Mouse (Mus musculus) forebrain, embryonic 12.5 days (tissue): ENCODE measurements around the gene Adgrb3. TPM values are rescaled to one million over a fixed set of nuclear protein-coding genes. Genes with fewer than 3 reads are reported as not detected.

Experiments used
- ATAC-seq: fragments of 200-750 bp; cut with Nextera tagmentation; 2 replicates; pipeline ENCODE4 v1.8.0; 2017; ENCODE audit warnings: moderate TSS enrichment; ENCODE audit not compliant: low FRiP score
- H3K27ac ChIP-seq: fragments of 300-500 bp; sonication (generic); 2 replicates; pipeline ENCODE4 v1.5.1; 2016; ENCODE audit warnings: mild to moderate bottlenecking
- H3K27me3 ChIP-seq: fragments of 300-500 bp; sonication (generic); 2 replicates; pipeline ENCODE4 v1.6.1; 2016; ENCODE audit warnings: mild to moderate bottlenecking
- H3K36me3 ChIP-seq: fragments of 300-500 bp; sonication (generic); replicated peaks from 2 replicates; pipeline ENCODE4 v1.6.1; 2016; ENCODE audit warnings: mild to moderate bottlenecking
- H3K4me1 ChIP-seq: fragments of 300-500 bp; sonication (generic); 2 replicates; pipeline ENCODE4 v1.6.1; 2016
- H3K4me2 ChIP-seq: fragments of 300-500 bp; sonication (generic); 2 replicates; pipeline ENCODE4 v1.6.1; 2016; ENCODE audit warnings: mild to moderate bottlenecking, moderate library complexity
- H3K4me3 ChIP-seq: fragments of 300-500 bp; sonication (generic); replicated peaks from 2 replicates; pipeline ENCODE4 v1.5.1; 2016; ENCODE audit warnings: mild to moderate bottlenecking
- H3K9ac ChIP-seq: fragments of 300-500 bp; sonication (generic); 2 replicates; pipeline ENCODE4 v1.6.1; 2016; ENCODE audit warnings: mild to moderate bottlenecking
- H3K9me3 ChIP-seq: fragments of 300-500 bp; sonication (generic); 2 replicates; pipeline ENCODE4 v1.6.1; 2016
- WGBS: fragments of 180-500 bp; shearing (Covaris S2); methylation state at CpG from one replicate; pipeline ENCODE4 v1.1.7; 2016; 5-methylcytosine and 5-hydroxymethylcytosine counted together
- polyA plus RNA-seq: library from polyadenylated mRNA; unstranded; fragments of >200 nt; fragmentation: Nextera tagmentation; extraction: Ambion mirVana; gene quantifications from 2 replicates; pipeline ENCODE4 v1.2.1, GENCODE M21; 2016

Adgrb3 gene
- polyA plus RNA-seq, 1 experiment from 2014 or later, result 18.0 TPM

- ATAC-seq, result no peak
- peaks cover 40% of the 10 kb centered on the region for H3K4me1 ChIP-seq
- no peaks in the 10 kb centered on the region for H3K9me3 ChIP-seq
- H3K4me3 ChIP-seq, result no peak overlapping the region
- 30% methylated on average over 4 of the region's 4 CpGs for WGBS
- H3K4me2 ChIP-seq, result 0 out of 2 replicates have a peak overlapping the region, but pooled peaks have one; percentile 13
- no peak overlapping the region for H3K9ac ChIP-seq
- no peaks in the 10 kb centered on the region for H3K27me3 ChIP-seq
- H3K36me3 ChIP-seq, result no peaks in the 10 kb centered on the region
- no peak overlapping the region for H3K27ac ChIP-seq
These were observed 4.9 kb downstream of the Adgrb3 start for GRCm38 (mm10) chr1:25824626-25825025.

DNA sequence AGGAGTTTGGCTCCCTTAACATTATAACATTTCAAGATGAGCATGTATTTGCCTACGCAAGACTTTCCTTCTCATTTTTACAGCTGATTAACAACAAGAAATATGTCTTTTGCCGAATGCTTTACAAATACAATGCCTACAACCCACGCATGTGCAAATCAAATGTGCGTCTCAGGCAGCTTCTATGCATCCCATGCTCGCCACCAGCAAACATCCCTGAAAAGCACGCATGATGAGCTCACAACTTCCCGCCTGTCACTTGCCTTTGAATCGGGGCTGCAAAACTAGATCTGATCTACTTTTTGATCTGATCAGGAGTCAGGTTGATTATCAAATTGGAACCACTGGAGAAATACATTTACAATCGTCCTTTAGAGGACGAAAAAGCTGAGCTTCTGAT is 5.5 kb downstream of the Adgrb3 start:
- H3K36me3 ChIP-seq, result no peaks in the 10 kb centered on the region
- H3K4me2 ChIP-seq, result no peak overlapping the region
- H3K4me1 ChIP-seq, result peaks cover 40% of the 10 kb centered on the region
- H3K27ac ChIP-seq, result no peak overlapping the region
- WGBS, result 78% methylated on average over 10 of the region's 10 CpGs
- no peak overlapping the region for H3K4me3 ChIP-seq
- no peaks in the 10 kb centered on the region for H3K9me3 ChIP-seq
- no peak overlapping the region for H3K9ac ChIP-seq
- ATAC-seq, result no peak
- H3K27me3 ChIP-seq, result no peaks in the 10 kb centered on the region

DNA sequence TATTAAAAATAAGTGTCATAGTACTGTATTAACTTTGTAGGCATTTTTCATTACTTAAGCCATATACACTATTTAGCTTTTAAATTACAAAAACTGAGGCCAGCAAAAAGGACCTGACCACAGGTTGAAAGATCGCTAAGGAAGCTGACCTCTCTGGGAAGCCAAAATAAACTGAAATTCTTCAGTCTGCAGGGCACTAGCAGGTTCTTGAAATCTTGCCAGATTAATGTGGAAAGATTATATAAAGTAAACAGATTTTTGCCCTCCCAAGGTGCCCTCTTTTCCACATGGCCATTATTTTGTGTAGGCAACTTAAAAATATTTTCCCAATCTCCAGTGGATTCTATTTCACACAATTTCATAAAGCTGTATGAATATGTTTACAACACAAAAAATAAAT is 14.0 kb downstream of the Adgrb3 start:
- H3K4me1 ChIP-seq, result no peaks in the 10 kb centered on the region
- no peak overlapping the region for H3K27ac ChIP-seq
- H3K4me2 ChIP-seq, result no peak overlapping the region
- no peaks in the 10 kb centered on the region for H3K36me3 ChIP-seq
- no peak overlapping the region for H3K4me3 ChIP-seq
- no peaks in the 10 kb centered on the region for H3K27me3 ChIP-seq
- ATAC-seq, result no peak
- no peaks in the 10 kb centered on the region for H3K9me3 ChIP-seq
- no peak overlapping the region for H3K9ac ChIP-seq
- WGBS, result 79% methylated on average over 1 of the region's 1 CpGs

DNA sequence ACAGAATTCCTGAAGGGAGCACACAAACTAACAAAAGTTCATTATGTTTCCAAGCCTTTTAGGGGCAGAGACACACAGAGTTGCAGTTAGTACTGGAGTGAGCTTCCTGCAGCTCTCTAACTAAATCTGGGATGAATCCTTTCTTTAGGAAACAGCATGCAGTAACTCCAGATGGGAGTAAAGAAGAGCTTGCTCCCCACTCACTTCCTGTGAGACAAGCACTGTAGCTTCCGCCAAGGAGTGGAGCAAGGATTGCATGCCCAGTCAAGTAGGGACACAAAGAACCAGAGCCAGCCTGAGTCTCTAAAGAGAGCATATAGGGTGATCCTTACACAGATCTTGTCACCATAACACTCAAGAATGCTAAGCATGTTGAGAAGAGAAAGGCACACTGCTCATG is 50.7 kb downstream of the Adgrb3 start:
- Histone ChIP-seq H3K27ac (no peak overlapping the region), H3K4me3 (no peak overlapping the region), H3K27me3 (no peaks in the 10 kb centered on the region), H3K9me3 (no peaks in the 10 kb centered on the region), H3K36me3 (no peaks in the 10 kb centered on the region), H3K4me1 (no peaks in the 10 kb centered on the region), H3K4me2 (no peak overlapping the region), H3K9ac (no peak overlapping the region)
- 67% methylated on average over 1 of the region's 1 CpGs for WGBS
- no peak for ATAC-seq

DNA sequence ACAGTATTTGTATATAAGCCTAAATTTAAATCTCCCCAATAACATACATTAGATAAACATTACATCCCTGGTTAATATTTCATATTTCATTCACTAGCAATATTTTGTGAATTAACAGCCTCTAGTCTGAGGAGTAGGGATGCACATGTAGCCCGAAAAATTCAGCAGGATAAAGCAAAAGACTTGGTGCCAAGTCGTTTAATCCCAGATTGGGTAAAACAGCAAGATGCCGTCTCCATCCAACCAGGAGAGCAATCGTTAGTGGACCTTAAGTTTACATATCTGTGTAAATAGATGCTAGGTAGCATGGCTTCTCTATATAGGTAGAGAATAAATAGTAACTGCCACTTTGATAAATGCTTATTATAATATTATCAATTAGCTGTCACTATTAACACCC is 52.0 kb downstream of the Adgrb3 start:
- no peaks in the 10 kb centered on the region for H3K4me1 ChIP-seq
- no peaks in the 10 kb centered on the region for H3K27me3 ChIP-seq
- H3K27ac ChIP-seq, result no peak overlapping the region
- no peak overlapping the region for H3K4me2 ChIP-seq
- H3K4me3 ChIP-seq, result no peak overlapping the region
- H3K9me3 ChIP-seq, result no peaks in the 10 kb centered on the region
- 86% methylated on average over 4 of the region's 4 CpGs for WGBS
- no peak for ATAC-seq
- H3K9ac ChIP-seq, result no peak overlapping the region
- no peaks in the 10 kb centered on the region for H3K36me3 ChIP-seq

DNA sequence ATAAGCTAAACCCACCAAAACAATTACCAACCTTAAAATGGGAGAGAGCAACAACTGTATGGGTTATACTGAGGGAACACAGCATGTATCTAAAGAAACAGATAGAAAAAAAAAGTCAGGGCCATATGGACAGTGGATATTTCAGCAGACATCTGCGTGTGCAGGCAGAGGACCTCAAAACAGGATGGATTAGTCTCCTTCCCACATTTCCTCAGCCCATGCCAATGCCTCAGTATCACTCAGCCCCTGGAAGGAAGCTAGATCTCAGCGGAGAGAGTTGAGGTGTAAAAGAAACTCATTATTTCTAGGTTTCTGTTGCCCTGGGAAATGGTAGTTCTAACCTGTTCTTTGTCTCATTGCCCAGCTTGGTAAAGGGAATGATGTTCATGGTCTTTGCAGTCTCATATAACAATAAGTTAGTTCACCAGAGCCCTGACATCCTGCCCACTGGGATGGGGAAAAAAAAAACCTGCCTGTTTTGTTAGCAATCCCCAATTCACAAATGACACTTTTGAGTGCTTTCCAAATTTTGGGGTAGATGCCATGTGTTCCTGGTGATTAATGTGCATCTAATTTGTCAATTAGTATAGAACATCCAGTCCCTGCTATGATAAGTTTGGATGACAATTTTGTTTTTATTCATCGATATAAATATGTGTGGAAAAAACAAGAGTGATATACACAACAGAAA is 53.9 kb downstream of the Adgrb3 start:
- H3K27ac ChIP-seq, result no peak overlapping the region
- H3K36me3 ChIP-seq, result no peaks in the 10 kb centered on the region
- H3K9ac ChIP-seq, result no peak overlapping the region
- H3K4me1 ChIP-seq, result no peaks in the 10 kb centered on the region
- 89% methylated on average over 3 of the region's 3 CpGs for WGBS
- H3K4me3 ChIP-seq, result no peak overlapping the region
- H3K27me3 ChIP-seq, result no peaks in the 10 kb centered on the region
- no peak overlapping the region for H3K4me2 ChIP-seq
- ATAC-seq, result no peak
- no peaks in the 10 kb centered on the region for H3K9me3 ChIP-seq

- H3K27me3 ChIP-seq, result no peaks in the 10 kb centered on the region
- H3K36me3 ChIP-seq, result no peaks in the 10 kb centered on the region
- no peak overlapping the region for H3K4me2 ChIP-seq
- WGBS, result 81% methylated on average over 2 of the region's 2 CpGs
- H3K9me3 ChIP-seq, result no peaks in the 10 kb centered on the region
- no peak overlapping the region for H3K27ac ChIP-seq
- H3K4me3 ChIP-seq, result no peak overlapping the region
- ATAC-seq, result no peak
- H3K9ac ChIP-seq, result no peak overlapping the region
- no peaks in the 10 kb centered on the region for H3K4me1 ChIP-seq
These were observed 60.5 kb downstream of the Adgrb3 start for GRCm38 (mm10) chr1:25768958-25769357.

DNA sequence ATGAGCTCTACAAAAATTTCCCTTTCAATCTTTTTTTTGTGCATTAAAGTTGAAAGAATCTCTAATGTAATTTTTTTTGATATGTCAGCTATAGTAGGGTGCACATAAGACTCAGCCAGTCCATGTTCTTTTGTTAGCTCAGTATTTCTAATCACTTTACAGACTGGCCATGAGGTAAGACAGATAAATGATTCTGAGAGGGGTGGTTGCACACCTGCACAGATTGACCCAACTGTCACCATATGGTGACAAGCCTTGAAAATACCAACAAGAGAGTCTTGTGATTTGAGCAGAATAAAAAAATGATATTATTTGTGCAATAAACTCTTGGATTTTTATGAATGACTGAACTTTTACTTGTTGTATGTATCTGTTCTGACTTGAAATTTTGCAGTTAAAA is 74.2 kb downstream of the Adgrb3 start:
- Histone ChIP-seq H3K27me3 (no peaks in the 10 kb centered on the region), H3K9me3 (no peaks in the 10 kb centered on the region), H3K36me3 (no peaks in the 10 kb centered on the region), H3K4me1 (no peaks in the 10 kb centered on the region), H3K9ac (no peak overlapping the region), H3K4me3 (no peak overlapping the region), H3K27ac (no peak overlapping the region), H3K4me2 (no peak overlapping the region)
- ATAC-seq, result no peak

GRCm38 (mm10) chr1:25754528-25754927 is 75.0 kb downstream of the Adgrb3 start:
- no peak overlapping the region for H3K4me3 ChIP-seq
- no peak overlapping the region for H3K4me2 ChIP-seq
- no peak overlapping the region for H3K27ac ChIP-seq
- H3K4me1 ChIP-seq, result no peaks in the 10 kb centered on the region
- no peak for ATAC-seq
- WGBS, result 81% methylated on average over 4 of the region's 4 CpGs
- no peak overlapping the region for H3K9ac ChIP-seq
- no peaks in the 10 kb centered on the region for H3K36me3 ChIP-seq
- no peaks in the 10 kb centered on the region for H3K9me3 ChIP-seq
- no peaks in the 10 kb centered on the region for H3K27me3 ChIP-seq

DNA sequence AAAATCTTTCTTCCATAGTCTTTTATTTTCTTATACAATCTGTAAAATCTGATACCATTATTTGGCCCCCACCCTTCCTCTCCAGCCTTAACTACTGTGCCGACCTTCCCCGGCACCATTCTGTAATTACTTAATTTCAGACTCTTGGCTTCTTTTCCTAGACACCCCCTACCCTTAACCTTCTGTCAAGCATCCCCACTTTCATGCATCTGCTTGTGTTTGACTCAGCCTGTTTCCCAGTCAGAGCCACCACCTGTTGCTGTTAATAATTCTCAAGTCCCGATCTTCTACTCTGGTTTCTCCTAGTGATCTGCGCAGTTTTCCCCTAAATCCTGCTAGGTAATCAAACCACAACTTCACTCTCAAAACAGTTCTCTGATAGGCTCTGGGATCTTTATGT is 83.9 kb downstream of the Adgrb3 start:
- Histone ChIP-seq H3K9ac (no peak overlapping the region), H3K4me1 (no peaks in the 10 kb centered on the region), H3K4me2 (no peak overlapping the region), H3K36me3 (no peaks in the 10 kb centered on the region), H3K27ac (no peak overlapping the region), H3K4me3 (no peak overlapping the region), H3K9me3 (no peaks in the 10 kb centered on the region), H3K27me3 (no peaks in the 10 kb centered on the region)
- 85% methylated on average over 4 of the region's 4 CpGs for WGBS
- no peak for ATAC-seq

GRCm38 (mm10) chr1:25744736-25745135 is 84.8 kb downstream of the Adgrb3 start:
- Histone ChIP-seq H3K4me2 (no peak overlapping the region), H3K9ac (no peak overlapping the region), H3K4me3 (no peak overlapping the region), H3K27ac (no peak overlapping the region), H3K4me1 (no peaks in the 10 kb centered on the region), H3K36me3 (no peaks in the 10 kb centered on the region), H3K9me3 (no peaks in the 10 kb centered on the region), H3K27me3 (no peaks in the 10 kb centered on the region)
- 86% methylated on average over 6 of the region's 6 CpGs for WGBS
- no peak for ATAC-seq

- Histone ChIP-seq H3K27ac (no peak overlapping the region), H3K9me3 (no peaks in the 10 kb centered on the region), H3K4me3 (no peak overlapping the region), H3K4me2 (no peak overlapping the region), H3K27me3 (no peaks in the 10 kb centered on the region), H3K36me3 (no peaks in the 10 kb centered on the region), H3K9ac (no peak overlapping the region), H3K4me1 (no peaks in the 10 kb centered on the region)
- ATAC-seq, result no peak
- WGBS, result 94% methylated on average over 5 of the region's 5 CpGs
These were observed 99.7 kb downstream of the Adgrb3 start for GRCm38 (mm10) chr1:25729844-25730243.

GRCm38 (mm10) chr1:25711474-25711873 is 118.0 kb downstream of the Adgrb3 start:
- H3K27ac ChIP-seq, result no peak overlapping the region
- ATAC-seq, result no peak
- H3K4me1 ChIP-seq, result no peaks in the 10 kb centered on the region
- H3K27me3 ChIP-seq, result no peaks in the 10 kb centered on the region
- no peak overlapping the region for H3K4me2 ChIP-seq
- no peaks in the 10 kb centered on the region for H3K36me3 ChIP-seq
- 68% methylated on average over 1 of the region's 1 CpGs for WGBS
- H3K9me3 ChIP-seq, result no peaks in the 10 kb centered on the region
- no peak overlapping the region for H3K9ac ChIP-seq
- no peak overlapping the region for H3K4me3 ChIP-seq
